Mouse (Mus musculus) thymus, postnatal 14 days (tissue): Measurements from ENCODE around the gene Dot1l.

ENCODE experiments used
- DNase-seq: peaks from one replicate; pipeline ENCODE4 v3.0.0; 2021

Dot1l gene

DNA sequence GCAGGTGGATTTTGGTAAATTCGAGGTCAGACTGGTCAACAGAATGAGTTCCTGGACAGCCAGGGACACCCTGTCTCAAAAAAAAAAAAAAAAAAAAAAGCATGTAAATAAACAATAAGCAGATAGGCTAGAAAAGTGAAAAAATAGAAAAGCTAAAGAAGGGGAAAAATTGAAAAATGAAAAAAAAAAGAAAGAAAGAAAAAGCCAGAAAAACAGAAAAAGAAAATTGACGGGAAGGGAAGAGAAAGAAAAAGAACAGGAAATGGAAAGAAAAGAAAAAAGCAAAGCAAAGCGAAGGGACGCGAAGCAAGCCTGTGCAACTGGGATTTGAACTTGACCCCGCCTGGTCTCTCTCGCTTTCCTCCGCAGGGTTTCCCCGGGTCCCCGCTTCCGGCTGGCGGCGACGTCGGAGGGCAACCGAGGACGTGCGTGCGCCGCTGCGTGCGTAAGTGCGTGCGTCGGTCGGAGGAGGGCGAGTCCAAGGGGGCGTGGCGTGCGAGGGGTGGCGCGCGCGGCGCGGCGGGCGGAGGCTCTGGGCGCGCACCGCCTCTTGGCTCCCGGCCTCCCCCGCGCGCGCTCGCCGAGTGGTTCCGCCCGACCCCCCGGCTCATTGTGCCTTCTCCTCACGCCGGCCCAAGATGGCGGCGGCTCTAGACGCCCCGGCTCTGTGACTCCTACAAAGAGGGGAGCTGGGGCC lies at the start of gene Dot1l:
Gene Dot1l, plus strand, starts transcription at position 613 of the 697 bp plus-strand sequence.
- DNase-seq = peak; percentile 100

DNA sequence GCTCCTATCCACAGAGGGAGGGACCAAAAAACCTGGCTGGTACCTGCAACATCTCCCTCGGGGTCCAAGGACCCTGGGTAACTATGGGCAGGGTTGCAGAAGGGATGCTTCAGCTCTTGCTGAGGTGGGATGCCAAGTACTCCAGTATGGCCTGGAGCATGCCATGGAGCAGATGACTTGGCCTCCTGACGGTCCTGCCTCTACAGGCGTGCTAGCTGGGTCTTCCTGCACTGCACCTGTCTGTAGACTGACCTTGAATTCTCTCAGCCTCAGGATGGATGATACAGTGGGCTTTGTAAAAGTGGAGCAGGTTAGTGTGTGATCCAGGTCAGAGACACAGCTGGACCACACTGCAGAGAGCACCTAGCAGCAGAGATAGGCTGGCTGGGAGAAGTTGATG lies 49.5 kb upstream of the Dot1l start:
- DNase-seq = no peak

DNA sequence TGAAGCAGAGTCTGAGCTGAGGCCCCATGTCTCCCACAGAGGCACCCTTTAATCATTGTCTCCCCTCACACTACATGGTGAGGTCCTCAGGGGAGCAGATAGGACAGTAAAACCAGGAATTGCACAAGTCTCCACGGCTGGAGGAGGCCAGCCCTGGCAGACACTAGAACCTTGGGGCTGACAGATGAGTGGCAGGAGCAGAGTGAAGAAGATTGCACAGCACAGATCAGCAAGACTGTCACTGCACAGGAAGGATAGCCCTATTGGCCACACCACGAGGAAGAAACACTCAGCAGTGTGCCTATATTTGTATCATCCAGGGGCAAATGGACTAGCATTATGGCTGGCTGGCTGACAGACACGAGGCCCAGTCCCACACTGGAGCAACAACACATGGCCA lies 44.2 kb upstream of the Dot1l start:
- DNase-seq = no peak

DNA sequence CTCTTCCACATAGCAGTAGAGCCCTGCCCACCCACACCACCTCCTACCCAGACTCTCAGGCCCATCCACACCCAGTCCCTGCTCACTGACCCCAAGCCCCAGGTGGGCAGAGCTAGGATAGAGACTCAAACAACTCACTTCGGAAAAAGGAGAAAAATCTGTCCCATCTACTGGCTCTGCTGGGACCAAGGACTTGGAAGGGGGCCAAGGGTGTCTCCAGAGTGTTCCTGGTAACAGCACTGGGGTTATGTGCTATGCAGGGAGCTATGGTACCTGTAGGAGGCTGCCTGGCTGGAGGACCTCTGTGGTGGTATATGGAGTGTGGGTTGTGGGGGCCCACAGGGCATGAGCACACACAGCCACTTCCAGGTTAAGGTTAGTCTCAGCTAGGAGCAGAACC lies 37.7 kb upstream of the Dot1l start:
- DNase-seq = no peak

DNA sequence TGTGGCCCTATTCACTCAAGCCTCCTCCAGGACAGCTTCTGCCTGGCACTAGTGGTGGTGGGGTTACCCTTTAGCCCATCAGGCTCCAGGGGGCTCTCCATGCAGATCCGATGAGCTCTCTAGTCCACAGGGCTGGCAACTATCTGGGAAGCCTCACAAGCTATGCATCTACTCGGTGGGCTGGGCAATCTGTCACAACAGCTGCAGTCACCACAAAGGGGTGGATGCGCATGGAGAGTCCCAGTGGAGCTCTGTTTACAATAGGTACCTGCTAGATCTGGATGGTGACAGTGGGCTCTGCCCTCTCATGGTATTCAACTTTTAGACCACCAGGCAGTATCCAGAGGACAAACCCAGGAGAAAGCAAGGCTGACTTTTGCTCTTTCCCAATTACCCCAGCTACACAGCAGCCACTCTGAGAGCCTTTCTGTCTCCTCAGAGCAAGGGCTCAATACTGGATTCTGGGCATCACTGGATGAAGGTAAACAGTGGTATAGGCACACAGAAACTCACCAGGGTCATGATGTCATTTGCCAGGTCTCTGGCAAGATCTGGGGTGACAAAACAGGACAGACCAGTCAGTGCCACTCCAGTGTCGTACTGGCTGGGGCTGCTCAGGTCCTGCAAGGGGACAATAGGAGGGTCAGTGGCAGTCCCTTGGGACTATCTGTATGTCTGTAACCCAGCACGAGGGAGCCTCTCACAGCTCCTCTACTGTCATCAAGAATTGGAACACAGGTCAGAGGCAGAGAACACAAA lies 27.5 kb upstream of the Dot1l start:
- DNase-seq = no peak

DNA sequence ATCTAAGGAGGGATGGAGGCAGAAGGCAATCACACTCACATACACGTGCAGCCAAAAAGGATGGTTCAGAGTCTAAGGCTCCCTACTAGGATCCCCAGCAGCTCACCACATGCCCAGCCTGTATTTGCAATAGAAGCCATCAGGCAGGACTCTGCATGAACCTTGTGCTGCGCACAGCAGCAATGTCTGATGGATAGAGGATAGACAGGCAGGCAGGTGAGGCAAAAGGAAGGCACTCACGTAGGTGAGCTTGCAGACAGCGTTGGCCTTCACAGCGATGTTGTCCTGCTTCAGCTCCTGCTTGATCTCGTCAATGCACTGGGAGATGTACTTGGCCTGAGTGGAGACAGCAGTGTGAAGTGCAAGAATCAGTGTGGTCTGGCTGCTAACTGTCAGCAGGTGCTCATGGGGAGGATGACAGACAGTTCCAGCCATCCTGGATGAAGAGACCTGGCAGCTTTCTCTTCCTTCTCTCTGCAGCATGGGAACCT lies 22.4 kb upstream of the Dot1l start:
- DNase-seq = no peak

DNA sequence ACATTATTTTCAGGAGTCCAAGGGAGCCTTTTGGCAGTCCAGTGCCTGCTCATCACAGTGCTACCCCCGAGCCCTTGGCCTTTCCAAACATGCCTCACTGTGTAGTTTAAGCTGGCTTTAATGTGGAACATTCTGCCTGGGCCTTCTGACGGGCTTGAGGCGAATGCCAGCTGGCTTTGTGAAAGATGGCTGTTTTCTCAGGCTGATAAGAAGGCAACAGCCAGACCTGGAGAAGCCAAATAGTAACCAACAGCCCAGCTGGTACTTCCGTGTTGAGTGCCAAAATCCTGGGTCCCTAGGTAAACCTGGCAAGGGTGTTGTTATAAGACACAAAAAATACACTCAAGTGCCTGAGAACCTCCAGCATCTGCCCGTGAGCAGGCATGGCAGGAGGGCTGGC lies 18.3 kb upstream of the Dot1l start:
- DNase-seq = no peak

DNA sequence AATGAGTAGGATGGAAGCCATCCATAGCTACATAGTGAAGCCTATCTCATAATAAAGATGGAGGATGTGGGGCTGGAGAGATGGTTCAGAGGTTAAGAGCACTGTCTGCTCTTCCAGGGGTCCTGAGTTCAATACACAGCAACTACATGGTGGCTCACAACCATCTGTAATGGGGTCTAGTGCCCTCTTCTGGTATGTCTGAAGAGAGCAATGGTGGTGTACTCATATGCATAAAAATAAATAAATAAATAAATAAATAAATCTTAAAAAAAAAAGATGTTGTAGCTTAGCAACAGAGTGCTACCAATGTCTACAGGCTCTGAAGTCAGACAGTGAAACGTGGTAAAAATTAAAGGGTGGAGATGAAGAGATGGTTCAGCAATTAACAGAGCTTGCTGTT lies 16.3 kb upstream of the Dot1l start:
- no peak for DNase-seq

DNA sequence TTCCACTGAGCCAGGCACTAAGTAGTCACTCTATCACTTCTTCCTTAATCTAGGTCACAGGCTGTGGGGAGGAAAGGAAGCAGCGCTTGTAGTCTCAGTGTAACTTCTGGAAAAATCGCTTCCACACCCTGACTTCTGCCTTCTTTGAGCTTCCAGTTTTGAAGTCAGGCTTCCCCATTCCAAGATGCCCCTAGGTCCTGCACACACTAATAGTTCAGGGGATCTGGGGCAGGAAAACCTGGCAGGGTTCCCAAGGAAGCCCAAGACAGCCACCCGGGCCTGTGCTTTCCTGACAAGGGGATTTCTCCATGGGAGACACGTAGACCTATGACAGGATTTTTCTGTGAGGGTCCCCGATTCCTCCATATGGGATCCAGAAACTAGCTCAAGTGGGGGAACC lies 13.9 kb upstream of the Dot1l start:
- DNase-seq = peak; percentile 16

DNA sequence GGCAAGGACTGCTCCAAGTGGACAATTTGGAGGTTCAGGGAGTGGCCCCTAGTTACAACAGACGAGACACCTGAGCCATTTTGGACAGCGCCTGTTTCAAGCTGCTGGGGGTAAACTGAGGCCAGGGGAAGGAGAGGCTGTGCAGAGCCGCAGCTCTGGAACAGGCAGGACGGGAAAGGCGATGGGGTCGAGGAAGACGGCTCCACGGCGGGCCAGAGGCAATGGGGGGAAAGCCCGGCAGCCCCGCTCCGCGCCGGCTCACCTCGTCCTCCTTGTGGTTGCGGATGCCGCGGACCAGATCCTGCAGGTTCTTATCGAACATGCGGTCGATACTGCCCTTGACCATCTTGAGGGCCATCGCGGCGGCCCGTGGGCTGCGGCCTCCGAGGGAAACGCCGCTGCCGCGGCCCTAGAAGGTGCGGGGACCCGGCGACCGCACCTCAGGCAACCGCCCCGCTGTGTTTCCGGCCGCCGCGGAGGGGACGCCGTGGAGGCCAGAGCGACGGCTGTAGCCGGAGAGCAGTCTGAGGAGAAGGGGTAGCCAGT lies 13.3 kb upstream of the Dot1l start:
- peak; percentile 54 for DNase-seq

DNA sequence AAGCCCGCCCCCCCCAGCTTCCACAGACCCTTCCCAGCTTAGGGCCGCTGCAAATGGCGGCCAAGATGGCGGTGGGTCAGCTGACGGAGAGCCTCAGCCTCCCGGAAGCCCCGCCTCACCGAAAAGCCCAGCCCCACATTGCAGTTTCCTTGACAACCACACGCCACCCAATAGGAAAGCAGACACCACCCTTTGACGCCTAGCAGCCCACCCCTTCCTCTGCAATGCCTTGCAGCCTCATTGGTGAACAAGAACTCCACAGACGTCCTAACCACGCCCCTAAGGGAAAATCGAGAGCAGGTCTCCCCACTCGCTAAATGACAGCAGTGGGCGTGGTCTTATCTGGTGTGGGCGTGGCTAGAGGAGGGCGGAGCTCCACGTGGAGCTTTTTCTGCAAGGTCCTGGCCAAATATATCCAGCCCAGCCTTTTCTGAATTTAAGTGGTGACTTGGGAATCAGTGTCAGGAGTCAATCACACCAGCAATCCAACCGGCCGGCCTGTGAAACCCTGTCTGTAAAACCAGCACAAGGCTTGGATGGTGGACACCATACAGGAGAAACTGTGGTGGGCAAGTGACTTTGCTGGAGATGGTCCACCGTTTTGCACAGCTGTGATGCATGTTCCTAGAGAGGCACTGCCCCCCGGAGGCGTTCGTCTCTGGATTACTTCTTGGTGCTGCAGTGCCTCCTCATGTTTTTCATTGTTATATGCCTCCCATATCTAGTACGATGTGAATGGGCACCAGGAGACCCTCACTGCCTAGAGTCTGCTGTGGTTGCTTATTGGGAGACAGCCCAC lies 12.6 kb upstream of the Dot1l start, which contains the start of gene Ap3d1:
Gene Ap3d1, minus strand, starts transcription at position 85 of the 799 bp plus-strand sequence.
- peak; percentile 97 for DNase-seq

DNA sequence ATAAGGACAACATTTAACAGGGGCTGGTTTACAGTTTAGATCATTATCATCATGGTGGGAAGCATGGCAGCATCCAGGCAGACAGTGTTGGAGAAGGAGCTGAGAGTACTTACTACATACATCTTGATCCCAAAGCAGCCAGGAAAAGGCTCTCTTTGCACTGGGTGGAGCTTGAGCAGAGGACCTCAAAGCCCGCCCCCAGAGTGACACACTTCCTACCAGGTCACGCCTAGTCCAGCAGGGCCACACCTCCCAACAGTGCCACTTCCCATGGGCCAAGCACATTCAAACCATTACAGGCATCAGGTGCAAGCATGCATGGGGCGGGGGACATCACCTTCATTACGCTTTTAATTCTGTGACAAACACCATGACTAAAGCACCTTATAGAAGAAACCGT lies 10.7 kb upstream of the Dot1l start:
- peak; percentile 30 for DNase-seq

DNA sequence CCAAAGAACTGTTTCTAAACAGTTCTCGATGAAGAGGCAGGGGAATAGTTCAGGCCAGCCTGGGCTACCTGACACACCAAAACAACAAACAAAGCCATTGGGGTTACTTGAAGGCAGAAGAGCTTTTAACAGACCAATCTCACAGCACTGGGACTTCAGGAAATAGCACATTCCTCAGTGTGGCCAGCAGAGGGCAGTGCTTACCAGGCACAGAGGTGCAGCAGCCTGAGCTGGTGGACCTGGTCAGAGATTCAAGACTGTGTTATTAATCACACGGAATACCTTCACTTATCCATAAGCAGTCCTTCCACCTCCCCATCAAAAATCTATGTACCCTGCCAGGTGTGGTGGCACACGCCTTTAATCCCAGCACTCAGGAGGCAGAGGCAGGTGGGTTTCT lies 7.6 kb upstream of the Dot1l start:
- peak; percentile 77 for DNase-seq

DNA sequence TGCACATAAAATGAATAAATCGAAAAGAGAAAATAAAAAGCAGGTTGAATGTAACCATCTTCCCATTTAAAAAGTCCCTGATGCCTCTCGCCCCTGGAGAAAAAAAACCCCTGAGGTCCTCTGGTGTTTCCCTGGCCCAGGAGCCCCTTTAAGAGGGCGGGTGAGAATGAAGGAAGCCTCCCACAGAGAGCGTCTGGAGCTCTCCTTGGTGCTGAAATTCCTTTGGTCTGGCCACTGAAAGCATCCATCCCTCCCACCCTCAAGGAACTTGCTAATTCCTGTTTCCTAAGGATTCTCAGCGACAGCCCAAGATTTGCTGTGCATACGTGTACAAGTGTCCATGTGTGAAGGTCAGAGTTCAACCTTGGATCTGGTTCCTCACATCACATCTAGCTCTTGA lies 6.4 kb upstream of the Dot1l start:
- peak; percentile 62 for DNase-seq

DNA sequence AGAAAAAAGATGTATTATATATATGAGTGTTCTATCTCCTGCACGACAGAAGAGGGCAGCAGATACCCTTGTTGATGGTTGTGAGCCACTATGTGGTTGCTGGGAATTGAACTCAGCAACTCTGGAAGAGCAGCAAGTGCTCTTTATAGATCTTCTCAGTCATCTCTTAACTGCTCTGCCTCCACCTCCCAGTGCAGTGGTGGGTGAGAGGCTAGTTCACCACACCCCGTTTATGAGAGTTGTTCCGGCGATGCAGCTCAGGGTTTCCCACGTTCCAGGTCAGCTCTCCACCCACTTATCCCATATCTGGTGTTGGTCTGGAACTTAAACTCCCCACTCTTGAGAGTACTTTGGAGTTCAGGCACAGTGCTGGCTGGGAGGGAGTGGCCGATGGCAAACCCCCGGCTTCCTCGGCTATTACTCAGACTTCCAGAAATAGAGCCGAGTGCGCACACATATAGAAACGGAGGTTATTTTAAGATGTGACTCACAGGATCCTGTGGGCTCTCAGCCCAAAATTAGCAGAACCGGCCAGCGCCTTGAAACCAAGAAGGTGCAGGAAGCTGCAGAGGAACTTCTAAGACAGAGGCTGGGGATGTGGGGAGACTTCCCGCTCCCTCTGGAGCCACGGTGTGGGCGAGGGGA lies 3.7 kb upstream of the Dot1l start:
- peak; percentile 47 for DNase-seq

DNA sequence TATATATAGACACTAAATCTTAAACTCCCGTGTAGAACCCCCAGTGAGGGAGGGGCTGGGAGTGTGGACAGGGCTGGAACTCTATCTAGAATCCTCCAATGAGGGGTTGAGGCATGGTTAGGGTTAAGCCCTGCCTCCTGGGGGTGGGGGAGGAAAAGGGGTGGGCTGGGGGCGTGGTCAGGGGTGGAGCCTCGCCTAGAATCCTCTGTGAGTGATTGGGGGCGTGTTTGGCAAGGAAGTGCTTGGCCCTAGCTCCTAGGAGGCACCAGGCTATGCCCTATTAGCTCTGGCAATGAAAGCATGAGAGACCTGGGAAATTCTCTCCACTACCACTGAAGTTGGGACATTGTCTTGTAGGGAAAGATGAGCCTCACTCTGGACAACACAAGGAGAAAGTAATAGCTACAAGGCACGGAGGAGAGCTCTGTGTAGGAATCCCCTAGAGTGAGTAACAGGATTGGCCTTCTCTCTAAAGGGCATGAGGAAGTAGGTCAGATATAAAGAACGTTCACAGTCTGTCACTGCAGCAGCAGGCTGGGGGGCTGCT lies 2.9 kb upstream of the Dot1l start:
- peak; percentile 83 for DNase-seq

DNA sequence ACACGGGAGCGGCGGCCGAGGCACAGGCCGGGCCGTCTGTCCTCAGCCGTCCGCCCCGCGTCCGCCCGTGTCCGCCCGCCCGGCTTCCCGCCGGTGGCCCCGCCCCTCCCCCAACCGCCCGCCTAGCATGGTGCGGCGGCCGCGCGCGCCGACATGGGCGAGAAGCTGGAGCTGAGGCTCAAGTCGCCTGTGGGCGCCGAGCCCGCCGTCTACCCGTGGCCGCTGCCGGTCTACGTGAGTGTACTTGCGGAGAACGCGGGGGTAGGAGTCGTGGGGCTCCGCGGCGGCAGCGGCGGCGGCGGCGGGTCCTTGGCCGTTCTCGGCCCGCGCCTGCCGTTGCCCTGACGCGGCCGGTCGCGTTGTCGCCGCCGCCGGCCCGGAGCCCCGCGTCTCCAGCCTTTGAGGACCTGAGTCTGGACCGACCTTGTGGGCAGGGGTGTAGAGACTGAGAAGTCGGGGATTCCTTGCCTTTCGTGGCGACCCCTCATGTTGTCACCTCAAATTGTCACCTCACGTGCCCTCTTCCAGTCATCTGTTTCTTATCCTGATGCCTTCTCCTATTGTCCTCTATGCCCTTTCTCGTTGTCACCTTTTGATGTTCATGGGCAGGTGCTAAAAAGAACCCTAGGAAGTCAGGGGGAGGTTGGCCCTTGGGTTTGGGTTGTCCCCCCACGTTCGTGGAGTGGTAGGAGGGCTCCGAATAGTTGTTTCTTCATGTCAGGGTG lies 447 bp downstream of the Dot1l start:
- DNase-seq = no peak

DNA sequence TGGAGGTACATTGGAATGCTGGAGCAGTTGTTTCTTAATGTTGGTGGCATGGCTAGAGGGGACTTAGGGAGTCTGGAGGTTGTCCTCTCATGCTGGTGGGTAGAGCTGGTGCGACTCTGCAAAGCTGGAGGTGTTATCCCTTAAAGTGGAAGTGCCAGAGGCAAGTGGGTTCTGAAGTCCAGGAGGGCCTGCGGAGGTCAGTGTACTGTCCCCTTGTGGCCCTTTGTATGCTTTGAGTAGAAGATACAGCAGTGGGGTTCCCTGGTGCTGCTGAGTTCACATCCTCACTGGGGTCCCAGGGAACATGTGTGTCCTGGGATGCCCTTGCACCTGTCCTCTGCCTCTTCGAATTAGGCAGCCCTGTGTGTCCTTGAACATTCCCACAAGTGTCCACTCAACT lies 1.1 kb downstream of the Dot1l start:
- no peak for DNase-seq

DNA sequence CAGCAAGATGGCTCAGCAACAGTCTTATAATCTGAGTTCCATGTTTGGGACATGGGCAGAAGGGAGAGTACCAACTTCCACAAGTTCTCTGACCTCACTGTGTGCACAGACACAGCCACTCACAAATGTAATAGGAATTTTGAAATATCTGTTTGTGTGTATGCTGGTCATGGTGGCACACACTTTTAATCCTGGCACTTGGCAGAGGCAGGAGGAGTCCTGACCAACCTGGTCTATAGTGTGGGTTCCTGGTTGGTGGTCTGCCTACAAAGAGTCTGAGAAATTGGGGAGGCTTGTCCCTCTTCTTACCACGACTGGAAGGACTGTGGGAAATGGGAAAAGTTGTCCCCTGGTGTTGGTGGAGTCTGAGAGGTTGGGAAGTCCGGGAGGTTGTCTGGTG lies 1.5 kb downstream of the Dot1l start:
- DNase-seq = no peak

DNA sequence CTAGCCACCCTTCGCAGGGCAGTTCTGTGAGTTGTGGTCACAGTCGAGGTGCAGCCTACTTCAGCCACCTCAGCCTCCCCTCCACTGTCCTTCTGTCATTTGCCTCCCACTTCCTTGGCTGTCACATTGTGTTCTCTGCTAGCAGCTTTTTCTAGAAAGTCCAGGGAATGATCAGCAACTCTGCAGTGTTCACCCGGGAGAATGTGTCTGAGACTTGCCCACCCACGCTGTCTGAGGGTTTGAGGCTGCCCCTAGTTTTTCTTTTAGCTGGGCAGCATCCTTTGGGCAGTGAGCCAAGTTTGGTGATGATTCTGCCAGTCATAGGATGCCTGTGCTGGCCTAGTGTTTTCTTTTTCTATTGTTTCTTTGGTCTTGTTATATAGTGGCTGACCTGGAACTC lies 2.0 kb downstream of the Dot1l start:
- no peak for DNase-seq

DNA sequence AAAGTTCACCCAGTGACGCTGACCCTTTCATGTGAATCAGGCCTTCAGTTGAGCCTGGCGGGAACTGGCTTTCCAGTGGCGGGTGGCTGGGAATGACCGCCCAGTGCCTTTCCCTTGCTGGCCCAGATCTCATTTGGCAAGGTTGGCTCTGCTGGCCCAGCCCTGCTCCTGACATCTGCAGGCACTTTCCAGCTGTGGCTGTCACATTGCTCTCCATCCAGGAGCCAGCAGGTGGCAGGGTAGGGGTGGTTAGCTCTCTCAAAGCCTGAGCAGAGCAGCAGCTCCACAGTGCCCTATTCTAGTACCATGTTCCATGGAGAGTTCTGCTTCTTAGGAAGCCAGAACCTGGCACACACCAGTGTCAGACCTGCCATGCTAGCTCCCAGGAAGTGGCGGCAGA lies 2.7 kb downstream of the Dot1l start:
- DNase-seq = peak; percentile 85

DNA sequence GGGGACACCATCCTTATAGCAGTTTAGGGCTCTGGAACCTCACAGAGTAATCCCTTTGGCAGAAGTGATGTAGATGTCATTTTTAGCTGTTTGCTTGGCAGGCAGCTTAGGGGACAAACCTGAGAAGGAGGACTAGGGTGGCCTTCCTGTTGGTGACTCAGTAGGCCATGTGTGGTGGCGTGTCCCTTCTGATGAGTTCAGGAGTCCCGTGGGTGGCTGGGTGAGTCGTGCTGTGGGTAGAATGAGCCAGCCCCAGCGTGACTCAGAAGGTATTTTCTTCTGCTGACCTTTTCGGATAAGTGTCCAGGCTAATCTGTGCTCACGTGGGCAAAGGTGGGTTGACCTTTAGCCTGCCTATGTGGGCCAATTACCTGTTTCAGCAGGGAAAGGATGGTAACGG lies 3.6 kb downstream of the Dot1l start:
- DNase-seq = no peak
